Mouse (Mus musculus): ENCODE data around the gene Olfr1185-ps1. TPM values are rescaled to one million over a fixed set of nuclear protein-coding genes. Genes with fewer than 3 reads are reported as not detected.
"Not testable (repeated sequence)": the region's sequence is repeated elsewhere in the genome, so short reads cannot be mapped to it uniquely, and the experiment has no call there.

Gene Olfr1185-ps1
- not detected in 2 replicates for polyA plus RNA-seq (2015; fragmentation: Nextera tagmentation; extraction: Ambion mirVana)

DNA sequence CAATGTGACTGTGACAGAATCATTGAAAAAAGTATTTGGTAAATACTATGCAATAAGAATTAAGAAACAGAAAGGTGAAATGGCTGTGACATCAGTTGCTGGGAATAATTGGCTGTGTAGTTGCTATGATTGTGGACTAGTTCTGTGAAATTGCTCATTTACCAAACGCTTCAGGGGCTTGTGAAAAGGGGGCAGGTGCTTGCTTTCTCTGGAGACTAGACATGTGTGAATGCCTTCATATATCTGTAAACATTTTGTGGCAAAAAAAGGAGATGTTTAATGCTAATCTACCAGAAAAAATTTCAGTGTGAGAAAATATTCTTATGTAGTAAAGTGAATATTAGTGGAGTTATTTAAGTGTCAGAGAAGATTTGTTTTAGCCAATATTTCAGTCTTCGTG lies at the start of gene Olfr1185-ps1:
Olfr1185-ps1 (plus strand) TSS at position 301 of the 400 bp plus-strand sequence.
- WGBS = 57% methylated on average over 2 of the region's 2 CpGs
- no peaks in the 10 kb centered on the region for H3K9me3 ChIP-seq (replicated peaks)
- H3K36me3 ChIP-seq = no peaks in the 10 kb centered on the region
- H3K9ac ChIP-seq = no peak within 1 kb of the TSS
- ATAC-seq (ENCODE audit: insufficient number of reproducible peaks, low FRiP score, low TSS enrichment, low read depth) = no peak
- no peak within 1 kb of the TSS for H3K27ac ChIP-seq (replicated peaks)
- no peak within 1 kb of the TSS for H3K4me2 ChIP-seq (replicated peaks)
- no peaks in the 10 kb centered on the region for H3K27me3 ChIP-seq
- no peak within 1 kb of the TSS for H3K4me3 ChIP-seq (replicated peaks)
- no peaks in the 10 kb centered on the region for H3K4me1 ChIP-seq

DNA sequence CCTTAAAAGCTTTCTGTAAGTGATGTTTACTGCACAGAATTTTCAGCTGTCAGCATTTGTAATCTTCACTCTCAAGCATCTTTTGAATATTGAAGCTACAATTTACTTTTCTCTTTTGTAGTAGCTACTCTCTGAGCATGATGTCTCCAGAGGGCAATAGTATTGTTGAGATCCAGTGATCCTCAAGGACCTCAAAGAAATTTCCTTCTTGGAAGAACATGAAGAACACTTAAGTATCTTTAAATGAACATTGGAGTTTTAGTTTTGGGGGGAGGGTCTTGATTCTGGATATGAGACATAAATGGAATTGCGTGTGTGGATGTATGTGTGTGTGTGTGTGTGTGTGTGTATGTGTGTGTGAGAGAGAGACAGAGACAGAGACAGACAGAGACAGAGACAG lies 44.1 kb upstream of the Olfr1185-ps1 start, which contains the start of gene Gm13757:
Gm13757 (minus strand) TSS at position 101 of the 400 bp plus-strand sequence.
- ATAC-seq (ENCODE audit: insufficient number of reproducible peaks, low FRiP score, low TSS enrichment, low read depth) = no peak

DNA sequence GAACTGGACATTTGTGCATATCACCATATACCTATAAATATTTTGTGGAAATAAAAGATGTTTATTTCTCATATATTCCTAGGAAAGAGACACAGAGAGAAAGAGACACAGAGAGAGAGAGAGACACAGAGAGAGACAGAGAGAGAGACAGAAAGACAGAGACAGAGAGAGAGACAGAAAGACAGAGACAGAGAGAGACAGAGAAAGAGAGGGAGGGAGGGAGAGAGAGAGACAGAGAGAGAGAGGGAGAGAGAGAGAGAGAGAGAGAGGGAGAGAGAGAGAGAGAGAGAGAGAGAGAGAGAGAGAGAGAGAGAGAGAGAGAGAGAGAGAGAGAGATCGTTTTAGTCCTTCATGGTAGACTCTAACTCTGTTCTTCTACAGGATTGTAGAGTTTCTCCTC lies 38.6 kb upstream of the Olfr1185-ps1 start, which contains the start of gene Olfr1183:
Olfr1183 (plus strand) TSS at position 301 of the 400 bp plus-strand sequence.
- not testable (repeated sequence) for H3K9ac ChIP-seq; ATAC-seq (ENCODE audit: insufficient number of reproducible peaks, low FRiP score, low TSS enrichment, low read depth); H3K9me3 ChIP-seq (replicated peaks); H3K4me2 ChIP-seq (replicated peaks); H3K27me3 ChIP-seq; H3K36me3 ChIP-seq; H3K4me1 ChIP-seq; H3K4me3 ChIP-seq (replicated peaks); H3K27ac ChIP-seq (replicated peaks)
- WGBS = 83% methylated on average over 1 of the region's 1 CpGs

More for the DNA sequence above, 44.1 kb upstream of the Olfr1185-ps1 start, which contains the start of gene Gm13757:
- Histone ChIP-seq H3K4me3 (replicated peaks) (no peak within 1 kb of the TSS), H3K4me2 (replicated peaks) (no peak within 1 kb of the TSS), H3K27me3 (no peaks in the 10 kb centered on the region), H3K36me3 (no peaks in the 10 kb centered on the region), H3K9me3 (replicated peaks) (no peaks in the 10 kb centered on the region), H3K4me1 (no peaks in the 10 kb centered on the region), H3K9ac (no peak within 1 kb of the TSS), H3K27ac (replicated peaks) (no peak within 1 kb of the TSS)
- 89% methylated on average over 1 of the region's 1 CpGs for WGBS

DNA sequence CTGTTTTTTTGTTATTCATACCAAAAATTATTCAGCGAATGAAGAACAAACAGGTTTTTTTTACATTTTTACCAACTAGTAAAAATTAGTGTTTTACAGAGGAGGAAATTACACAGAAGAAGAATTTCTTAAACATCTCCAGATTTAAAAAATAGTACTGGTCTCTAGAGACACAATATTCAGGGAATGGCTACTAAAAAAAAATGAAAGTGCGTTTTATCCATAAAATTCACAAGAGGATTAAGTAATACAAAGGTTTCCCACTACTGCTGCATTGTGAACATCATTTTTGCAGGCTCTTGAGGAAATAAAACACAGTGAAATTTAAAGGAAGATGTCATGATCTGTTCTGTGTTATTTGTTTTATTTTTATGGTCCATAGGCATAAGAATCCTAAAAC lies 9.8 kb upstream of the Olfr1185-ps1 start, which contains the start of gene Olfr1184:
Olfr1184 (plus strand) TSS at position 301 of the 400 bp plus-strand sequence.
- Histone ChIP-seq H3K9me3 (replicated peaks) (no peaks in the 10 kb centered on the region), H3K4me3 (replicated peaks) (no peak within 1 kb of the TSS), H3K27me3 (no peaks in the 10 kb centered on the region), H3K9ac (no peak within 1 kb of the TSS), H3K36me3 (no peaks in the 10 kb centered on the region), H3K4me1 (no peaks in the 10 kb centered on the region), H3K4me2 (replicated peaks) (no peak within 1 kb of the TSS), H3K27ac (replicated peaks) (no peak within 1 kb of the TSS)
- no peak for ATAC-seq (ENCODE audit: insufficient number of reproducible peaks, low FRiP score, low TSS enrichment, low read depth)
- WGBS = 87% methylated on average over 2 of the region's 2 CpGs

DNA sequence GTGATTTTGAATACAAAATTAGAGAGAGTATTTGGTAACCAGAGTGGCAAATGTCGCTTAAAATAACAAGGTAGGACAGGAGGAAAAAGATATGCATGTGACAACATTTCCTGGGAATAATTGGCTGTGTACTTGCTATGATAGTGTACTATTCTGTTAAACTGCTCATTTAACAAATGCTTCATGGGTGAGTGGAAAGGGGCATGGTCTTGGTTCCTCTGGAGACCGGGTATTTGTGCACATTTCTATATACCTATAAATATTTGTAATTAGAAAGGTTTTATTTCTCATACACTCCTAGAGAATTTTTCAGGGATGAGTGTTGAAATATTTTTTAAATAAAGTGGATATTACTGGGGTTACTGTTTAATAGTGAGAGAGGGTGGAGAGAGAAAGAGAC lies 25.1 kb downstream of the Olfr1185-ps1 start, which contains the start of gene Olfr1186:
Olfr1186 (plus strand) TSS at position 301 of the 400 bp plus-strand sequence.
- H3K4me1 ChIP-seq = no peaks in the 10 kb centered on the region
- no peak within 1 kb of the TSS for H3K27ac ChIP-seq (replicated peaks)
- H3K4me2 ChIP-seq (replicated peaks) = no peak within 1 kb of the TSS
- no peak for ATAC-seq (ENCODE audit: insufficient number of reproducible peaks, low FRiP score, low TSS enrichment, low read depth)
- H3K27me3 ChIP-seq = no peaks in the 10 kb centered on the region
- no peaks in the 10 kb centered on the region for H3K36me3 ChIP-seq
- no peaks in the 10 kb centered on the region for H3K9me3 ChIP-seq (replicated peaks)
- no peak within 1 kb of the TSS for H3K9ac ChIP-seq
- H3K4me3 ChIP-seq (replicated peaks) = no peak within 1 kb of the TSS
- WGBS = 73% methylated on average over 2 of the region's 2 CpGs

DNA sequence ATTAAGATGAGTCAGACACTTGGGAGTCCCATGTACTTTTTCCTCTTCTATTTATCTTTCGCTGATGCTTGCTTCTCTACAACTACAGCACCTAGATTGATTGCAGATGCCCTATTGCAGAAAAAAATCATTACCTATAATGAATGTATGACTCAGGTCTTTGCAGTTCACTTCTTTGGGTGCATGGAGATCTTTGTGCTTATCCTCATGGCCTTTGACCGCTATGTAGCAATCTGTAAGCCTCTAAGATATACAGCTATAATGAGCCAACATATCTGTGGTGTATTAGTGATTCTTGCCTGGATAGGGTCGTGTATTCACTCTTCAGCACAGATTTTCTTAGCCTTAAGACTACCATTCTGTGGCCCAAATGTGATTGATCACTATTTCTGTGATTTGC lies 32.6 kb downstream of the Olfr1185-ps1 start:
- H3K4me2 ChIP-seq (replicated peaks) = no peak overlapping the region
- no peaks in the 10 kb centered on the region for H3K27me3 ChIP-seq
- H3K9me3 ChIP-seq (replicated peaks) = no peaks in the 10 kb centered on the region
- no peaks in the 10 kb centered on the region for H3K4me1 ChIP-seq
- H3K9ac ChIP-seq = no peak overlapping the region
- ATAC-seq (ENCODE audit: insufficient number of reproducible peaks, low FRiP score, low TSS enrichment, low read depth) = no peak
- H3K27ac ChIP-seq (replicated peaks) = no peak overlapping the region
- no peak overlapping the region for H3K4me3 ChIP-seq (replicated peaks)
- 66% methylated on average over 3 of the region's 3 CpGs for WGBS
- no peaks in the 10 kb centered on the region for H3K36me3 ChIP-seq

Other genes starting within 250 kb of the Olfr1185-ps1 start
- not detected in 2 replicates for gene Olfr1173, start 213.4 kb upstream of the Olfr1185-ps1 start, polyA plus RNA-seq (2015; fragmentation: Nextera tagmentation; extraction: Ambion mirVana)
- gene Olfr1174-ps, start 178.2 kb upstream of the Olfr1185-ps1 start, polyA plus RNA-seq (2015; fragmentation: Nextera tagmentation; extraction: Ambion mirVana) = not detected in 2 replicates
- gene Olfr1175-ps, start 166.1 kb upstream of the Olfr1185-ps1 start, polyA plus RNA-seq (2015; fragmentation: Nextera tagmentation; extraction: Ambion mirVana) = not detected in 2 replicates
- gene Olfr1176, start 156.6 kb upstream of the Olfr1185-ps1 start, polyA plus RNA-seq (2015; fragmentation: Nextera tagmentation; extraction: Ambion mirVana) = 0.40 and 0.41 TPM in 2 replicates
- 0.13 and 0.23 TPM in 2 replicates for gene Olfr1177-ps, start 146.8 kb upstream of the Olfr1185-ps1 start, polyA plus RNA-seq (2015; fragmentation: Nextera tagmentation; extraction: Ambion mirVana)
- gene Olfr1178, start 106.3 kb upstream of the Olfr1185-ps1 start, polyA plus RNA-seq (2015; fragmentation: Nextera tagmentation; extraction: Ambion mirVana) = not detected in 2 replicates
- gene Olfr1179, start 86.9 kb upstream of the Olfr1185-ps1 start, polyA plus RNA-seq (2015; fragmentation: Nextera tagmentation; extraction: Ambion mirVana) = not detected in 2 replicates
- gene Olfr1180, start 74.2 kb upstream of the Olfr1185-ps1 start, polyA plus RNA-seq (2015; fragmentation: Nextera tagmentation; extraction: Ambion mirVana) = not detected in 2 replicates
- not detected in 2 replicates for gene Olfr1181, start 67.1 kb upstream of the Olfr1185-ps1 start, polyA plus RNA-seq (2015; fragmentation: Nextera tagmentation; extraction: Ambion mirVana)
- gene Gm13757, start 44.2 kb upstream of the Olfr1185-ps1 start, polyA plus RNA-seq (2015; fragmentation: Nextera tagmentation; extraction: Ambion mirVana) = not detected in 2 replicates
- not detected in 2 replicates for gene Olfr1183, start 38.5 kb upstream of the Olfr1185-ps1 start, polyA plus RNA-seq (2015; fragmentation: Nextera tagmentation; extraction: Ambion mirVana)
- gene Olfr1184, start 9.7 kb upstream of the Olfr1185-ps1 start, polyA plus RNA-seq (2015; fragmentation: Nextera tagmentation; extraction: Ambion mirVana) = not detected in 2 replicates
- gene Olfr1186, start 25.2 kb downstream of the Olfr1185-ps1 start, polyA plus RNA-seq (2015; fragmentation: Nextera tagmentation; extraction: Ambion mirVana) = not detected in 2 replicates
- not detected in 2 replicates for gene Olfr1188, start 63.6 kb downstream of the Olfr1185-ps1 start, polyA plus RNA-seq (2015; fragmentation: Nextera tagmentation; extraction: Ambion mirVana)
- gene Olfr1189, start 93.1 kb downstream of the Olfr1185-ps1 start, polyA plus RNA-seq (2015; fragmentation: Nextera tagmentation; extraction: Ambion mirVana) = not detected in 2 replicates
- not detected in 2 replicates for gene Olfr1191-ps1, start 147.2 kb downstream of the Olfr1185-ps1 start, polyA plus RNA-seq (2015; fragmentation: Nextera tagmentation; extraction: Ambion mirVana)
- 0.04 TPM in 1 of 2 replicates, not detected in the other for gene Olfr1192-ps1, start 155.2 kb downstream of the Olfr1185-ps1 start, polyA plus RNA-seq (2015; fragmentation: Nextera tagmentation; extraction: Ambion mirVana)
- not detected in 2 replicates for gene Olfr1193, start 182.3 kb downstream of the Olfr1185-ps1 start, polyA plus RNA-seq (2015; fragmentation: Nextera tagmentation; extraction: Ambion mirVana)
- not detected in 2 replicates for gene Olfr1195, start 195.9 kb downstream of the Olfr1185-ps1 start, polyA plus RNA-seq (2015; fragmentation: Nextera tagmentation; extraction: Ambion mirVana)
- gene Olfr1196, start 211.3 kb downstream of the Olfr1185-ps1 start, polyA plus RNA-seq (2015; fragmentation: Nextera tagmentation; extraction: Ambion mirVana) = not detected in 2 replicates
- not detected in 2 replicates for gene Olfr1197, start 239.0 kb downstream of the Olfr1185-ps1 start, polyA plus RNA-seq (2015; fragmentation: Nextera tagmentation; extraction: Ambion mirVana)

Data from embryonic facial prominence, embryonic 15.5 days (tissue).